Mouse (Mus musculus) heart, adult 9 months (tissue): Measurements from ENCODE around the gene Tep1.
"Not testable (repeated sequence)": the region's sequence is repeated elsewhere in the genome, so short reads cannot be mapped to it uniquely, and the experiment has no call there.

ENCODE experiments used
- DNase-seq, 2 experiments: peaks; one replicate each; pipeline ENCODE4 v3.0.0; 2022; ENCODE audit warnings: low spot score in 2 of 2

The Tep1 gene

DNA sequence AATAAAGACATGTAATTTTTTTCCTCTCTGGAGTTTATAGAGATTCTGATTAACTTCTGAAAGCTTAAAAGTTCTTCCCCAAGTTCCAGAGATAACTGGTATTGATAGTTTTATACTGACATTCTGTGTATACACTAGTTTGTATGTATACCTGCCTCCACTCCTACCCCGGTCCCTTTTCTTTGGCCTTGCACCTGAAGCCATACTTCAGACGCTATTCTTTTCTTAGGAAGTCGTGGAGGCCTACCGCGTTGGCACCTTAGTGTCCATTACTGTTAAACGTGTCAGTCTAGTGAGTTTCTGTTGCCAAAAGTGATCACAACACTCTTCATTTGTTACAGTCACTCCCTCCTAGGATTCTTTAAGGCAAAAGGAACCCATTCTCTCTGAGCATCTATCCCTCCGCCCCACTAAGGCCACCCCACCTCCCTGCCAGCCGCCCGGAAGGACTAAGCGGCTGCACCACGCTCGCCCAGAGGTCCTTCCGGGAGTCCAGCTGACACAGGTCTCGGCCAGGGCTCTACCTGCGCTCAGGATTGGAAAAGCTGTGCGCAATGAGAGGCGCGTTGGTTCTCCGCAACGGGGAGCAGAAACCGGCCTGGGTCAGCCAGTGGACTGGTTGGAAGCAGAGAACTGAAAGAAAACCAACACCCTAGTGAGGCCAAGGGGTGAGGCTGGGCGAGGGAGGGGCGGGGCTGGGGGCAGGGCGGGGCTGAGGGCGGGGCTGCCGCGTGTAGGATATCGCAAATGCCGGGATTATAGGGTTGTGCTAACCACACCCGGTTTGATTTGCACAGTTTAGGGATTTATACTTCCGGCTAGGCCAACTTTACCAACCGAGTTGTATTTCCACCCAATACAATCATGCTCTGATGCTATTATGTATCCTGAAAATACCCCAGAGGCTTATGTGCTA is at the start of gene Tep1:
Gene Tep1, minus strand, starts transcription at position 672 of the 916 bp plus-strand sequence.
- peak; percentile 77 to 79 for DNase-seq

- DNase-seq, result no peak
Observed at GRCm38 (mm10) chr14:50911356-50911755, 41.0 kb upstream of the Tep1 start.

- DNase-seq, result no peak
Observed at GRCm38 (mm10) chr14:50908126-50908525, 37.8 kb upstream of the Tep1 start.

DNA sequence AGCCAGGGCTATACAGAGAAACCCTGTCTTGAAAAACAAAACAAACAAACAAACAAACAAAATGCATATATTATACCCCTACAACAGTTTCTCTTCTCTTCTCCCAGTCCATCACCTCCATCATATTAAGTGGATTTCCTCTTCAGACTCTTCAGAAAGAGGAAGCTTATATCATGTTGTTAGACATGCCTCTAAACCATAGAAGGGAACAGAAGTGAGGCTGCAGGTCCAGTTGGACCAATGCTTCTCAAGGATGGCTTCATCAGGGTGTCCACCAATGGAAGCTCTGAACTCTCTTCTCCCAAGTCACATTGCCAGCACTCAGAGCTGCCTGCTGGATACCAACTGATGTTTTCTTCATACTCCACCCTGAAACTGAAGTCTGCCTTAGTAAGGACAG is 35.0 kb upstream of the Tep1 start:
- not testable (repeated sequence) for DNase-seq

DNA sequence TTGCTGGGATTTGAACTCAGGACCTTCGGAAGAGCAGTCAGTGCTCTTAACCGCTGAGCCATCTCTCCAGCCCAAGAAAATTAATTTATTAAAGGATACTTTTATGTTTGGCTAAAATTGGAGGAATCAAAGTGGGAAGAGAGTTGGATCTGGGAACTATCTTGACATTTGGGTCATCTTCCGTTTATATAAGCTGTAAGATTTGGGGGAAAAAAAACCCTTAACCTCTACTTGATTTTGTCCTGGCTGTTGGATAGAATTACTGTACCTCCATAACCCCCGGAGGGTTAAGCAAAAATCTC is 34.4 kb upstream of the Tep1 start:
- DNase-seq, result no peak

GRCm38 (mm10) chr14:50903973-50904827 is 33.8 kb upstream of the Tep1 start:
- no peak for DNase-seq

DNA sequence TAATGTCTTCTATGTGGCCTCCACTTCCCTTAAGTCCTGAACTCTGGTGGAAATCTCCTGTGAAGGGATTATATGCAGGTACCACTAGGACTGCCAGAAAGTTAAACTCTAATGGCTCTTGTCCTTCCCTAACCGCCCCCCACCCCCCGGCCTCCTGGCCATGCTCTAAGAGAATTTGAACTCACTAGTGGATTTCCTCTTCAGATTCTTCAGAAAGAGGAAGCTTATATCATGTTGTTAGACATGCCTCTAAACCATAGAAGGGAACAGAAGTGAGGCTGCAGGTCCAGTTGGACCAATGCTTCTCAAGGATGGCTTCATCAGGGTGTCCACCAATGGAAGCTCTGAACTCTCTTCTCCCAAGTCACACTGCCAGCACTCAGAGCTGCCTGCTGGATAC is 27.6 kb upstream of the Tep1 start:
- DNase-seq, result not testable (repeated sequence)

DNA sequence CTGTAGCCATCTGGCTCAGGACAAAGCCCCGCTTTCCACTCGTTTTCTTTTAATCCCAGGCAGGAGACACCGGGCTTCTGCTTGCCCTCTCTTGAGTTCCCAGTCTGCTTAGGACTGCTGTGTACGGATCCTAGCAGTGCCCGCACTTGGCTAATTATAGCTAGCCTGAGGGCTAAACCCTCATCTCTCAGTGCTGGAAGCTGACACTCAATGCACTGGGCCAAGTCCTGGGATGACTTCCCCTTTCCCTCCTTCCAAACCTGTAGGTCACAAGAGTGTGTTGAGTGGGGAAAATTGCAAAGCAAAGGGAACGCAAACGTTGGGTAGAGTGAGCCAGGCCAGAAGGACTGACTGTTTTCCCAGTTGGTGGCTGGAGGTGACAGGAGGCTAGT is 27.0 kb upstream of the Tep1 start, which contains the start of gene Klhl33:
Gene Klhl33, minus strand, starts transcription at position 134 of the 392 bp plus-strand sequence.
- DNase-seq, result peak; percentile 32 to 46

GRCm38 (mm10) chr14:50896747-50897373 is 26.5 kb upstream of the Tep1 start:
- DNase-seq, result no peak

GRCm38 (mm10) chr14:50895985-50896746 is 25.8 kb upstream of the Tep1 start:
- peak; percentile 87 to 88 for DNase-seq

DNA sequence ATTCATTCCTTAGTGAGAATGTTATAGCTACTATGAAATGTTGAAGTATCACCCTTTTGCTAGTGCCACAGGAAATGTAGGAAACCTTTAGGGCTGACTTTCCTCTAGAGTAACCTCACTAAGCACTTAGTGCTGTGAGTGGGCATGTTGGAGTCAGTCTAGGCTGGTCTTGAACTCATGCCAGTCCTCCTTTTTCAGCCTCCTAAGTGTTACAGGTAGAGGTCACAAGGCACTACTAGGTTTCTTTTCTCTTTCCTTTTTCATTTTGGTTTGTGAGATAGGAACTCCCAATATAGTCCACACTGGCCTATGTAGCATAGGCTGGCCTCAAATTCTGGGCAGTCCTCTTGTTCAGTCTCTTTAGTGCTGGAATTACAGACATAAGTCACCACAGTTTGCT is 25.0 kb upstream of the Tep1 start:
- DNase-seq, result no peak

- no peak for DNase-seq
Observed at GRCm38 (mm10) chr14:50892541-50893459, 22.4 kb upstream of the Tep1 start.

DNA sequence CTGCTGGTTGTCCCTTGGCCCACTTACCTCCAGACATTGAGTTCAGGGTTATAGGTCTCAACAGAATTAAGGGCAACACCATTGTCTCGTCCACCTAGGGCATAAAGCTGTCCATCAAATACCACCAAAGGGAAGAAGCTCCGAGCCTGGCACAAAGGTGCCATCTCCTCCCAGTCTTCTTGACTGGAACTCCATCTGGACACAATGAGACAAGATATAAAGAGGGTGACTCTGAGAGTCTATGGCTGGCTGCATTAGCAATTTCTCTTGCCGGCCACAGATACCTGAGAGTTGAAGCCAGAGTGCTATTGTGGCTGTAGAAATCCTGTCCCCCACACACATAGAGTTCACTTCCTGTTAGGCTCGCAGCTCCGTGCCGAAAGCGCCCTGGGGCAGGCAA is 21.7 kb upstream of the Tep1 start:
- no peak for DNase-seq

DNA sequence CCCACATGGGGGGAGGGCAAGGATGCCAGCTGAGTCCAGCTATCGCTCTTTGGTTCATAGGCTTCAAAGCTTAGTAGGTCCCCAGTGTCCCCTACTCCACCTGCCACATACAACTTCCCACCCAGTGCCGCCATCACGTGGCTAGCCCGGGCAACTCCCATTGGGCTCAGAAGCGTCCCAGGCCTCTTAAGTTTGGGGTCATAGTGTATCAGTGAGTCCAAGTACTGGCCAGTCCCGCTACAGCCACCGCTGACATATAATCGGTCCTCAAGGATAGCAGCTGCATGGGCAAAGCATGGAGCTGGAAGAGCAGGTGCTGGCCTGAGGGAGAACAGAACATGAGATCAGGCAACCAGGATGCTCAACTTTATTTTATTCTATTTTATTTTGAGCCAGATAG is 21.3 kb upstream of the Tep1 start:
- DNase-seq, result no peak

GRCm38 (mm10) chr14:50876236-50876950 is 6.0 kb upstream of the Tep1 start:
- DNase-seq, result no peak

- DNase-seq, result no peak
Observed at GRCm38 (mm10) chr14:50875591-50876230, 5.4 kb upstream of the Tep1 start.

- no peak for DNase-seq
Observed at GRCm38 (mm10) chr14:50875175-50875574, 4.8 kb upstream of the Tep1 start.

GRCm38 (mm10) chr14:50871284-50871683 is 924 bp upstream of the Tep1 start:
- no peak for DNase-seq

DNA sequence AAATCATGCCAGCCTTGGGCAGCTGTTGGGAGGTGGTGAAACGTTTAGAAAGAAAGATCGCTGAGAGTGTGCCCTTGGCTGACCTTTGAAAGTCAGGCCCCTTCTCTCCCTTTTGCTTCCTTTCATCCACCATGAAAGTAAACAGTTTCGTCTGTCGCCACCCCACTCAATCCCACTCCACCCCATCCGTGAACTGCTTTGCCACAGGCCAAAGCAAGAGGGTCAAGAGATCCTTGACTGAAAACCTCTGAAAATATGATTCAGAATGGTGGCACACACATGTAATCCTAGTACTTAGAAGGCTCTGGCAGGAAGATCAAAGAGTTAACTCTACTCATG is 414 bp upstream of the Tep1 start:
- DNase-seq, result no peak
